Mouse (Mus musculus) kidney, postnatal 0 days (tissue): ENCODE data around the gene Cdc42se2. TPM values are rescaled to one million over a fixed set of nuclear protein-coding genes. Genes with fewer than 3 reads are reported as not detected.

Source experiments
- ATAC-seq: fragments of 200-750 bp; cut with Nextera tagmentation; replicated peaks from 2 replicates; pipeline ENCODE4 v1.8.0; 2017; ENCODE audit warnings: low read depth, moderate number of reproducible peaks, moderate TSS enrichment, moderate library complexity; ENCODE audit not compliant: low FRiP score
- DNase-seq: peaks from one replicate; pipeline ENCODE4 v3.0.0-alpha.2; 2016; ENCODE audit warnings: low spot score
- H3K27ac ChIP-seq: fragments of 300-500 bp; sonication (generic); 2 replicates; pipeline ENCODE4 v1.5.1; 2014; ENCODE audit warnings: mild to moderate bottlenecking
- H3K27me3 ChIP-seq: fragments of 300-500 bp; sonication (generic); 2 replicates; pipeline ENCODE4 v1.6.1; 2014; ENCODE audit warnings: low read length, mixed read lengths; ENCODE audit not compliant: insufficient read depth
- H3K36me3 ChIP-seq: fragments of 300-500 bp; sonication (generic); 2 replicates; pipeline ENCODE4 v1.6.1; 2014; ENCODE audit warnings: low read length, mixed read lengths; ENCODE audit not compliant: insufficient read depth
- H3K4me1 ChIP-seq: fragments of 300-500 bp; sonication (generic); replicated peaks from 2 replicates; pipeline ENCODE4 v1.6.1; 2014; ENCODE audit warnings: antibody characterized with exemption, low read length, mixed read lengths; ENCODE audit not compliant: insufficient read depth
- H3K4me2 ChIP-seq: fragments of 300-500 bp; sonication (generic); 2 replicates; pipeline ENCODE4 v1.6.1; 2014; ENCODE audit warnings: mild to moderate bottlenecking, low read length, moderate library complexity, mixed read lengths
- H3K4me3 ChIP-seq: fragments of 300-500 bp; sonication (generic); replicated peaks from 2 replicates; pipeline ENCODE4 v1.5.1; 2014; ENCODE audit warnings: low read depth, low read length
- H3K9ac ChIP-seq: fragments of 300-500 bp; sonication (generic); 2 replicates; pipeline ENCODE4 v1.6.1; 2014; ENCODE audit warnings: low read depth, low read length
- H3K9me3 ChIP-seq: fragments of 300-500 bp; sonication (generic); replicated peaks from 2 replicates; pipeline ENCODE4 v1.6.1; 2016; ENCODE audit warnings: low read length, inconsistent platforms, mixed read lengths
- CTCF ChIP-seq: IDR thresholded peaks from 2 replicates; pipeline ENCODE4 v1.5.1; 2016; ENCODE audit warnings: antibody characterized with exemption, low read depth, mild to moderate bottlenecking, moderate library complexity
- WGBS: fragments of 180-500 bp; shearing (Covaris S2); extraction: QIAGEN DNeasy Blood & Tissue Kit; methylation state at CpG from one replicate; pipeline ENCODE4 v1.1.7; 2014; 5-methylcytosine and 5-hydroxymethylcytosine counted together
- polyA plus RNA-seq: library from polyadenylated mRNA; unstranded; fragments of >200 nt; fragmentation: Nextera tagmentation; extraction: Ambion mirVana; gene quantifications from 2 replicates; pipeline ENCODE4 v1.2.1, GENCODE M21; 2015

The Cdc42se2 gene
- polyA plus RNA-seq, 1 experiment from 2014 or later: 64.3 TPM

DNA sequence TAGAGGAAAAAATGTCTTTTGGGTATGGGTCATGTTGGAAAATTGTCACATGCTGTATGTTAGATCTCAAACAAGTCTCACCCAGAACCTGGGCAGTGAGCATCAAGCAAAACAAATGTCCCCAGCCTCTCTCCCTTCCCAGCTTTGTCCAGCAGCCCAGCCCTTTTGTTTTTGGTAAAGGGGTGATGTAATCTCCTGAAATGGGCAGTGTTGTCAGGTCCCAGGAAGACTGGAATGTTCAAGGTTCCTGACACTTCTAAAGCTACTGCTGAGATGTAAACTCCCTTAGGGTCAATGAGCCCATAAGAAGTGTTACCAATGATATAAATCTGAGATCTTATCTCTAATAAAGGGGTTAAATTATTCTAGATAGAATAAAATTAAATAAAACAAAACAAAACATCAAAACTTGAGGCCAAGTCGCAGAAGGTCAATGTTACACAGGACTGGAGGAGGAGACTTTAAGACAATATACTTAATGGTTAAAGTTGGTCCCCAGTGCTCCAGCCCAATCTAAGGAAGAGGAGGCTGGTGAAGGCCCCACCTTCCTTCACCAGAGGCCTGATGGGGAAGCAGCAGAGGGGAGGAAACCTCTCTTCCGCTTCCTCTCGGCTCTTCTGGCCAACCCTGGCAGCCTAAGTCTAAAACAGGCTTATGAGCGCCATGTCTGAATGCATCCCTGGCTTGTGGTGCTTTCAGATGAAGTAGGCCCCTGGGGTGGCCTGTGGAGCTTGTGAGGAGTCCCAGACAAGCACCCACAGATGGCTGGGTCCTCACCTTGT is 76.8 kb downstream of the Cdc42se2 start:
- H3K36me3 ChIP-seq: peaks cover 3% of the 10 kb centered on the region; the same call in 1 of the 2 replicates
- no peak overlapping the region for H3K9ac ChIP-seq
- no peaks in the 10 kb centered on the region for H3K27me3 ChIP-seq
- no peak for TF ChIP-seq CTCF
- DNase-seq (no peak), ATAC-seq (no peak)
- no peaks in the 10 kb centered on the region for H3K9me3 ChIP-seq
- no peak overlapping the region for H3K4me3 ChIP-seq
- H3K4me1 ChIP-seq: no peaks in the 10 kb centered on the region
- H3K4me2 ChIP-seq: no peak overlapping the region
- no peak overlapping the region for H3K27ac ChIP-seq
- 78% methylated on average over 4 of the region's 4 CpGs for WGBS

DNA sequence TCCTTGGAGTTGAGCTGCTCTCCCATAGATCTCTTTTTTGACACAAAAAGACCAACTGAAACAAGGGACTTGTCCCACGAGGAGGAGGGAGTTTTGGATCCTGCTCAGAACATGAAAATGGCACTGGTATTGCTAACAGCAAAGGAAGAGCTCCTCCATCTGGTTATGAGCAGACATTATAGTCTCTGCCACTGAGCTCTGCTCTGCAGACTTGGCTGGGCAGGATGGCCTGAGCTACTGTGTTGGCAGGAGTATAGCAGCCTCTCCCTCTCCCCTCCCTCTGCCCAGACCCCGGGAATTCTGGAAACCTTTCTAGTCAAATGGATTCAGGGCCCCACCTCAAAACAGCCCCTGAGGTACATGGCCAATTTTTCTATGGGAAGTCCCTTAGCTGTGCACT is 77.8 kb downstream of the Cdc42se2 start:
- no peak for TF ChIP-seq CTCF
- no peak overlapping the region for H3K9ac ChIP-seq
- no peaks in the 10 kb centered on the region for H3K27me3 ChIP-seq
- no peaks in the 10 kb centered on the region for H3K4me1 ChIP-seq
- DNase-seq (no peak), ATAC-seq (no peak)
- H3K9me3 ChIP-seq: no peaks in the 10 kb centered on the region
- H3K36me3 ChIP-seq: no peaks in the 10 kb centered on the region
- H3K4me2 ChIP-seq: no peak overlapping the region
- no peak overlapping the region for H3K27ac ChIP-seq
- H3K4me3 ChIP-seq: no peak overlapping the region
- WGBS: 65% methylated on average over 2 of the region's 2 CpGs

DNA sequence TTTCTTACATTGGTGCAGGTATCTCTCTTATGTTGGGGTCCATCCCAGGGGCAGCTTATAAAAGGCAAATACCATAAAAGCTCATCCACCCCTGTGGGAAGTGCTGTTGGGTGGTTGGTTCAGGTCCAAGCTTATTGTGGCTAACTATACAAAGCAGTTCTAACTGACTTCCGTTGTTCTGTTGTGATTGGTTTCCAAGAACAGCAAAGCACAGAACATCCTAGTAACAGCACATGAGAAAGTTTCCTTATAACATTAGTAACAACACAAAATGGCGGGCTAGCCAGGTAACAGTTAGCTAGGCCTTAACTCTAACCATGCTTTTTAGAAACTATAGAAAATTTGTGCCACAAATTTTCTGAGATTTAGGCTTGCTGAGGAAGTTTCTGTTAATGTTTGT is 79.3 kb downstream of the Cdc42se2 start:
- H3K9ac ChIP-seq: no peak overlapping the region
- no peak for DNase-seq
- H3K9me3 ChIP-seq: no peaks in the 10 kb centered on the region
- H3K4me1 ChIP-seq: no peaks in the 10 kb centered on the region
- no peaks in the 10 kb centered on the region for H3K36me3 ChIP-seq
- no peak overlapping the region for H3K27ac ChIP-seq
- H3K4me2 ChIP-seq: no peak overlapping the region
- no peak for ATAC-seq
- WGBS: 88% methylated on average over 2 of the region's 2 CpGs
- no peak overlapping the region for H3K4me3 ChIP-seq
- no peak for TF ChIP-seq CTCF
- H3K27me3 ChIP-seq: no peaks in the 10 kb centered on the region

DNA sequence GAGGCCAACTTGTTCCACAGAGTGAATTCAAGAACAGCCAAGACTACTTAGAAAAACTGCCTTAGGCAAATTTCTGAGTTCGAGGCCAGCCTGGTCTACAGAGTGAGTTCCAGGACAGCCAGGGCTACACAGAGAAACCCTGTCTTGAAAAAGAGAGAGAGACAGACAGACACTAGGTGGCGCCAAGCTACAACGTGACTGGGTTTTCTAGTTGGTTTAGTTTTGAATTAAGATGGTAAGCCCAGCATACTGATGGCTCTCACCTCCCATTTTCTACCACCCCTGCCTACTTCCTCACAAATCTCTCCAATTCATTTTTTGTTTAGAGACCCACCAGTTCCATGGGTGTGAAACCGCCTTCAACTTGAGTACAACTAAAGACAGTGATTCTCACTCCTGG is 84.2 kb downstream of the Cdc42se2 start:
- Histone ChIP-seq H3K4me2 (no peak overlapping the region), H3K4me3 (no peak overlapping the region), H3K27me3 (no peaks in the 10 kb centered on the region), H3K9me3 (no peaks in the 10 kb centered on the region), H3K36me3 (no peaks in the 10 kb centered on the region), H3K4me1 (no peaks in the 10 kb centered on the region), H3K27ac (no peak overlapping the region), H3K9ac (no peak overlapping the region)
- TF ChIP-seq CTCF: peak; percentile 90
- ATAC-seq (no peak), DNase-seq (peak; percentile 84)
- WGBS: 36% methylated on average over 4 of the region's 4 CpGs

DNA sequence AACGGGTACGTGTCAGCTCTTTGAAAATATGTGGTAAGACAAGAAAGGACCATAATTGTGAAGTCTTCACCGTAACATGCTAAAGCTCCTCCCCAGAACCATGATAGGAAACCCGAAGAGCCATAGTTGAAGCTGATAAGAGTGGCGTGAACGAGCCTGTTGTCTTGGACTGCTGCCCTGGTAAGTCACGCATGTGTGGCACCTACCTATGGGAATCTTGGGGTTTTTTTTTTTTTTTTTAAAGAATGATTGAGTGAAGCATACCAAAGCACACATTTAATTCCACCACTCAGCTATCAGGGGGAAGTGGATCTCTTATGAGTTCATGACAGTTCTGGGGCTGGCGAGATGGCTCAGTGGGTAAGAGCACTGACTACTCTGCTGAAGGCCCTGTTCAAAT is 85.6 kb downstream of the Cdc42se2 start:
- no peak for ATAC-seq
- no peak overlapping the region for H3K4me3 ChIP-seq
- H3K27ac ChIP-seq: no peak overlapping the region
- no peak for TF ChIP-seq CTCF
- H3K36me3 ChIP-seq: 0 out of 2 replicates have a peak, but pooled peaks cover 3% of the 10 kb centered on the region
- WGBS: 84% methylated on average over 8 of the region's 8 CpGs
- DNase-seq: no peak
- no peak overlapping the region for H3K4me2 ChIP-seq
- no peak overlapping the region for H3K9ac ChIP-seq
- no peaks in the 10 kb centered on the region for H3K4me1 ChIP-seq
- no peaks in the 10 kb centered on the region for H3K27me3 ChIP-seq
- H3K9me3 ChIP-seq: no peaks in the 10 kb centered on the region

DNA sequence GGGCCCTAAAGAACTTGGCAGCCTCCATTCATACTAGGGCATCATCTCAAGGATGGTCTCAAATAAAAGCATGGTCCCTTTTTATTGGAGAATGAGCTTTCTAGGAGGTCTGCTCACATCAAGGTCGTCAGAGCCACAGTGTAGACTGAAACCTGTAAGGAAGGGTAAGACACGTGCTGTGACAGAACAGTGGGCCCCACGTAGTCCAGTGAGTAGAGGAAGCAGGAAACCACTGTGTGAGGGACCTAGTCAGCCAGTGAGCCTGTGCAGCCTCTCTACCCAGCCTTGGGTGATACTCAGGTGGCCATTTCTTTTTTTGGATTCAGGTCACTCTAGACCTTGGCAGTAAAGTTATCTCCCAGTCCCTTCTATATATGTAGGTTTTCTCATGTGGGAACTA is 87.5 kb downstream of the Cdc42se2 start:
- no peak overlapping the region for H3K4me2 ChIP-seq
- no peak overlapping the region for H3K27ac ChIP-seq
- 0 out of 2 replicates have a peak, but pooled peaks cover 9% of the 10 kb centered on the region for H3K36me3 ChIP-seq
- ATAC-seq (no peak), DNase-seq (no peak)
- no peaks in the 10 kb centered on the region for H3K4me1 ChIP-seq
- no peak overlapping the region for H3K9ac ChIP-seq
- no peak for TF ChIP-seq CTCF
- no peak overlapping the region for H3K4me3 ChIP-seq
- WGBS: 73% methylated on average over 3 of the region's 3 CpGs
- H3K27me3 ChIP-seq: no peaks in the 10 kb centered on the region
- H3K9me3 ChIP-seq: no peaks in the 10 kb centered on the region

DNA sequence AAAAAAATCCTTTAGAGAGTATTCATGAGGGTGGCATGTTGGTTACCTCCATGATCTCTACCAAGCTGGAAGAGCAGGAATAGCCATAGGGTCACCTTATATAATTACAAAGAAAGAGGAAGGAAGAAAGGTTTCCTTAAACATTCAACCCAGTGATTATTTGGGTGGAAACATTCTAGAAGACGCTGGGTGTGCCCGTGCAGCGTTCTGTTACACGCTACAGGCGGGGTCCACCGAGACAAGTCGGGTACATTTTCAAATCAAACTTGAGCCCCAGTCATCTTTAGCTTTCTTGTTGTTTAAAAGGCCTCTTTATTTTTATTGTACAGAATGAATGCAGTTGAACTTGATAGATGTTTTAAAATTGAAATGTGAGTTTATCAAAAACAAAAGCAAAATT is 88.8 kb downstream of the Cdc42se2 start:
- DNase-seq: no peak
- no peaks in the 10 kb centered on the region for H3K27me3 ChIP-seq
- no peak for TF ChIP-seq CTCF
- H3K36me3 ChIP-seq: 0 out of 2 replicates have a peak, but pooled peaks cover 16% of the 10 kb centered on the region
- no peak for ATAC-seq
- no peak overlapping the region for H3K4me3 ChIP-seq
- H3K27ac ChIP-seq: no peak overlapping the region
- WGBS: 96% methylated on average over 7 of the region's 7 CpGs
- no peak overlapping the region for H3K9ac ChIP-seq
- H3K4me2 ChIP-seq: no peak overlapping the region
- H3K4me1 ChIP-seq: no peaks in the 10 kb centered on the region
- H3K9me3 ChIP-seq: no peaks in the 10 kb centered on the region
